Mouse (Mus musculus) cerebellum, adult 11-12 months (tissue): ENCODE results near the gene Narf.

ENCODE experiments used
- DNase-seq: peaks from one replicate; pipeline ENCODE4 v3.0.0; 2022

Narf gene

GRCm38 (mm10) chr11:121237345-121238128, 484 bp downstream of the Narf start:
- no peak for DNase-seq

- no peak for DNase-seq
Observed at GRCm38 (mm10) chr11:121239669-121240068, 2.6 kb downstream of the Narf start.

- DNase-seq: no peak
Observed at GRCm38 (mm10) chr11:121250196-121250595, 13.1 kb downstream of the Narf start.

GRCm38 (mm10) chr11:121259160-121260100, 22.4 kb downstream of the Narf start, which contains the start of gene Foxk2:
Gene Foxk2 (plus strand): TSS chr11:121259990.
- peak; percentile 93 for DNase-seq

- DNase-seq: peak; percentile 67
Observed at GRCm38 (mm10) chr11:121260211-121260906, 23.3 kb downstream of the Narf start.

GRCm38 (mm10) chr11:121261074-121261473, 24.0 kb downstream of the Narf start:
- DNase-seq: no peak

- DNase-seq: no peak
Observed at GRCm38 (mm10) chr11:121277516-121277915, 40.5 kb downstream of the Narf start.

- no peak for DNase-seq
Observed at GRCm38 (mm10) chr11:121278011-121278410, 41.0 kb downstream of the Narf start.

GRCm38 (mm10) chr11:121282911-121283310, 45.9 kb downstream of the Narf start:
- no peak for DNase-seq

GRCm38 (mm10) chr11:121289859-121290258, 52.8 kb downstream of the Narf start:
- DNase-seq: no peak

GRCm38 (mm10) chr11:121294771-121295170, 57.7 kb downstream of the Narf start:
- DNase-seq: no peak

- no peak for DNase-seq
Observed at GRCm38 (mm10) chr11:121298493-121298892, 61.4 kb downstream of the Narf start.

- no peak for DNase-seq
Observed at GRCm38 (mm10) chr11:121300265-121300664, 63.2 kb downstream of the Narf start.

GRCm38 (mm10) chr11:121305371-121305770, 68.3 kb downstream of the Narf start:
- DNase-seq: no peak
